Comparison of ENCODE assay signal across 9 mouse cellular contexts in the genomic region with DNA sequence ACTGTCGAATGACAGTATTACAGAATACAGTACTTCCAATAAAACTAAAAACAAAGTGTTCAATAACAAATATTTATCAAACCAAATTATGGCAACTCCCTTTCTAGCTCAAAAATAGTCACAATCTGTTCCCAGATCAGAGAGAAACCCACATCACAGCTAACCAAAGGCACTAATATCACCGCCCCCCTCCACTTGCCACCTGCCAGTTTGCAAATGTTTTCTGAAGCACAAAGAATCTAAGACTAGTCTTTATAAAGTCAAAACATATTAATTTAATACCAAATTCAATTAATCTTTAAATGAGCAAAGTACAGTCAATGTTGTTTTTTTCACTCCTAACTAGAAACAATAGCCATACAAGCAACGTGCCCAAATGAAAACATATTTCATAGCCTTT. TPM values are rescaled to one million over a fixed set of nuclear protein-coding genes. Genes with fewer than 3 reads are reported as not detected.
DNase-seq lines count a peak whose midpoint lies in the region; ATAC-seq lines count a peak whose summit lies in the region.
"Had no signal": no experiment of that assay in that cellular context is flagged by ENCODE, and none has a peak within 500 bp of the region (broad histone marks: within the 10 kb centered on the region; RNA-seq: fewer than 3 reads in every experiment).

No protein-coding gene starts in this region.

- H3K9me3 ChIP-seq in heart, embryonic 14.5 days (ENCODE audit: control insufficient read depth, low read length) = no peaks in the 10 kb centered on the region
- no peaks in the 10 kb centered on the region for H3K9me3 ChIP-seq in embryonic facial prominence, embryonic 11.5 days (replicated peaks; ENCODE audit: control insufficient read depth, low read length)
- no peaks in the 10 kb centered on the region for H3K9me3 ChIP-seq in hindbrain, embryonic 10.5 days
- no peaks in the 10 kb centered on the region for H3K9me3 ChIP-seq in midbrain, embryonic 11.5 days (ENCODE audit: control insufficient read depth, low read length)

- H3K4me1 ChIP-seq in heart, embryonic 14.5 days (ENCODE audit: control insufficient read depth in 2 of 2, insufficient read depth in 2 of 2, low read length in 2 of 2) = peaks cover 17 to 48% of the 10 kb centered on the region in 2 experiments
- H3K4me1 ChIP-seq in embryonic facial prominence, embryonic 11.5 days (ENCODE audit: control insufficient read depth, insufficient read depth, low read length) = no peaks in the 10 kb centered on the region
- H3K4me1 ChIP-seq in hindbrain, embryonic 10.5 days (replicated peaks) = peaks cover 67% of the 10 kb centered on the region
- peaks cover 44% of the 10 kb centered on the region for H3K4me1 ChIP-seq in midbrain, embryonic 11.5 days (ENCODE audit: control insufficient read depth, insufficient read depth, low read length)

- ATAC-seq in heart, embryonic 14.5 days (ENCODE audit: insufficient number of reproducible peaks, insufficient read depth, low FRiP score, low read depth) = no peak
- no peak for ATAC-seq in embryonic facial prominence, embryonic 11.5 days (replicated peaks; ENCODE audit: insufficient number of reproducible peaks, low FRiP score, low TSS enrichment, low read depth)
- no peak for ATAC-seq in midbrain, embryonic 11.5 days (ENCODE audit: low FRiP score)

- intact Hi-C loops in heart, postnatal 10 days (cut with DNase I) = loop anchor here (5.0 kb wide), 2 partner anchors 177 to 237 kb away; no protein-coding TSS in a partner anchor
- intact Hi-C loops in left cerebral cortex, postnatal 14 days (cut with DNase I) = loop anchor here (5.0 kb wide), 3 partner anchors 72 to 222 kb away; no protein-coding TSS in a partner anchor

- no peaks in the 10 kb centered on the region for H3K36me3 ChIP-seq in heart, embryonic 14.5 days (ENCODE audit: control insufficient read depth, insufficient read depth, low read length)
- no peaks in the 10 kb centered on the region for H3K36me3 ChIP-seq in embryonic facial prominence, embryonic 11.5 days (replicated peaks; ENCODE audit: control insufficient read depth, insufficient read depth, low read depth, low read length)
- no peaks in the 10 kb centered on the region for H3K36me3 ChIP-seq in hindbrain, embryonic 10.5 days
- H3K36me3 ChIP-seq in midbrain, embryonic 11.5 days (ENCODE audit: control insufficient read depth, insufficient read depth, low read length) = no peaks in the 10 kb centered on the region

- no peak overlapping the region for H3K27ac ChIP-seq in heart, embryonic 14.5 days (replicated peaks in 1 of 2; ENCODE audit: control insufficient read depth in 1 of 2, insufficient read depth in 1 of 2, low read depth in 2 of 2, low read length in 2 of 2)
- H3K27ac ChIP-seq in embryonic facial prominence, embryonic 11.5 days (replicated peaks; ENCODE audit: low read depth, low read length) = no peak overlapping the region
- no peak overlapping the region for H3K27ac ChIP-seq in hindbrain, embryonic 10.5 days
- no peak overlapping the region for H3K27ac ChIP-seq in midbrain, embryonic 11.5 days (ENCODE audit: low read depth, low read length)

- peak overlapping the region; percentile 99; the same call in 1 of the 2 replicates for H3K9ac ChIP-seq in heart, embryonic 14.5 days (ENCODE audit: low read length)
- no peak overlapping the region for H3K9ac ChIP-seq in embryonic facial prominence, embryonic 11.5 days (replicated peaks; ENCODE audit: low read length)
- peak overlapping the region; percentile 50; the same call in 1 of the 2 replicates for H3K9ac ChIP-seq in midbrain, embryonic 11.5 days (ENCODE audit: low read length)

- peak overlapping the region in 1 of 2 experiments; percentile 95; a peak in 2 of 4 replicates for H3K4me3 ChIP-seq in heart, embryonic 14.5 days (ENCODE audit: control insufficient read depth in 1 of 2, insufficient read depth in 1 of 2, low read depth in 1 of 2, low read length in 2 of 2)
- H3K4me3 ChIP-seq in embryonic facial prominence, embryonic 11.5 days (ENCODE audit: low read depth, low read length) = peak overlapping the region; percentile 3; the same call in 1 of the 2 replicates
- peak overlapping the region; percentile 94 for H3K4me3 ChIP-seq in hindbrain, embryonic 10.5 days
- peak overlapping the region; percentile 77 for H3K4me3 ChIP-seq in midbrain, embryonic 11.5 days (ENCODE audit: low read depth, low read length)

- no peaks in the 10 kb centered on the region for H3K27me3 ChIP-seq in heart, embryonic 14.5 days (ENCODE audit: control insufficient read depth, insufficient read depth, low read length)
- H3K27me3 ChIP-seq in embryonic facial prominence, embryonic 11.5 days (ENCODE audit: control insufficient read depth, insufficient read depth, low read length) = no peaks in the 10 kb centered on the region
- H3K27me3 ChIP-seq in hindbrain, embryonic 10.5 days (ENCODE audit: insufficient read depth, poor library complexity, severe bottlenecking) = no peaks in the 10 kb centered on the region
- no peaks in the 10 kb centered on the region for H3K27me3 ChIP-seq in midbrain, embryonic 11.5 days (ENCODE audit: control insufficient read depth, insufficient read depth, low read length)

- peak overlapping the region; percentile 91 for H3K4me2 ChIP-seq in heart, embryonic 14.5 days (ENCODE audit: low read length)
- no peak overlapping the region for H3K4me2 ChIP-seq in embryonic facial prominence, embryonic 11.5 days (ENCODE audit: low read depth, low read length)
- peak overlapping the region; percentile 86 for H3K4me2 ChIP-seq in midbrain, embryonic 11.5 days

- DNase-seq in heart, postnatal 10 days = no peak
- DNase-seq in embryonic facial prominence, embryonic 11.5 days (ENCODE audit: low spot score) = no peak
- DNase-seq in hindbrain, embryonic 10.5 days (ENCODE audit: low spot score) = no peak
- peak; percentile 81 for DNase-seq in midbrain, embryonic 11.5 days (ENCODE audit: low spot score, missing footprints)
- DNase-seq in adrenal gland, adult 18-20 months (ENCODE audit: low spot score in 2 of 2) = no peak
- DNase-seq in left cerebral cortex, postnatal 14 days (ENCODE audit: low spot score in 2 of 2) = no peak
- DNase-seq in adrenal gland, postnatal 4 days (ENCODE audit: low spot score in 2 of 2) = no peak
- DNase-seq: thymus, postnatal 4 days had no signal

- 77% methylated on average over 3 of the region's 3 CpGs for WGBS in heart, embryonic 14.5 days
- WGBS in embryonic facial prominence, embryonic 11.5 days = 89% methylated on average over 3 of the region's 3 CpGs
- 85% methylated on average over 3 of the region's 3 CpGs for WGBS in hindbrain, embryonic 10.5 days
- 87% methylated on average over 3 of the region's 3 CpGs for WGBS in midbrain, embryonic 11.5 days

RNA-seq across cellular contexts. Expression of a gene that starts 3.3 kb away (rescaled TPM):
- polyA plus RNA-seq in heart, embryonic 14.5 days (2014; fragmentation: Nextera tagmentation; extraction: Ambion mirVana) = 27.4 and 28.0 TPM in 2 replicates
- 100 to 1,000 TPM; 105 to 112 TPM for total RNA-seq in heart, postnatal 10 days (2021)
- 22.1 and 23.8 TPM in 2 replicates for polyA plus RNA-seq in embryonic facial prominence, embryonic 11.5 days (2014; fragmentation: Nextera tagmentation; extraction: Ambion mirVana)
- 31.8 and 39.9 TPM in 2 replicates for polyA plus RNA-seq in hindbrain, embryonic 10.5 days (2016; fragmentation: Nextera tagmentation; extraction: Ambion mirVana)
- polyA plus RNA-seq in midbrain, embryonic 11.5 days (2014; fragmentation: Nextera tagmentation; extraction: Ambion mirVana) = 56.9 and 57.4 TPM in 2 replicates
- total RNA-seq in adrenal gland, adult 18-20 months (2021) = 10 to 100 TPM; 55.5 to 67.8 TPM
- total RNA-seq in left cerebral cortex, postnatal 14 days (2021) = 100 to 1,000 TPM; 213 to 217 TPM
- total RNA-seq in adrenal gland, postnatal 4 days (2021) = 100 to 1,000 TPM in 1 of 2 experiments, 10 to 100 TPM in 1; 86.5 to 106 TPM
